Mouse (Mus musculus) CD4-positive, CD25-positive, alpha-beta regulatory T cell, adult 2 months (primary cell): ENCODE data around the gene Cdk9.

Source experiments
- DNase-seq: peaks from one replicate; pipeline ENCODE4 v3.0.0-alpha.2; 2012; ENCODE audit warnings: low read depth, low spot score

Gene Cdk9

DNA sequence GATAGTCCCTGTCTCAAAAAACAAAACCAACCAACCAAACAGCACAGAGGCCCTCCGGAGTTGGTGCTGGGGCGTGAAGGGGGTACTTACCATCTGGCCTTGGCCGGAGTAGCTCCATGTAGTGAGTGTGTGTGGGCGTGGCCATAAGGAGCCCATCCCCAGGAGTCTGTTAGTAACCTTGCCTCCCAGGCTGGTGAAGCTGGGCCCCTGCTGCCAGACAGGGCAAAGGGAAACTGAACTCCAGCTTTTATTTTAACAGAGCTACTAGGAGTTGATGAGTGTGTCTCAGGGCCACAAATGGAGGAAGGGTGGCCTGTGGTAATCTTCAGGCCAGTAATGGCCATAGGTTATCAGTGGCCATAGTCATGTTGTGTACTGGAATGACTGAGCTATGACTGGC is 21.6 kb upstream of the Cdk9 start:
- DNase-seq = no peak

DNA sequence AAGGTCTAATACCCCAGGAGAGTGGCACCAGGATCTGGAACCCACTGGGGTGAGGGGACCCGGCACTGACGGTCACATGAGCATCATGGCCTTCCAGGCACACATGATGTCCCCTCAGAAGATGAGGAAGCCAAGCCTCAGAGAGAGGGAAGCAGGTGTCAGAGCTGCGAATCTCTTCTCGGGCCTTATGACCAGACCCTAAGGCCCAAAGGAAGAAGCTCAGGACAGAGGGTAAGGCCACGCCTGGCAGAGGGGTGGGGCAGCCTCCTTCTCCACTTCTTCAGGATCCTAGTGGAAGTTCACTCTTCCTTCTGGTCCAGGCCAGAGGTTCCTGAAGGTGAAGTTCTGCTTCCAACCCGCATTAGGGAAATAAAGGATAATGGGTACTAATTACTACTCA is 19.8 kb upstream of the Cdk9 start:
- DNase-seq = no peak

DNA sequence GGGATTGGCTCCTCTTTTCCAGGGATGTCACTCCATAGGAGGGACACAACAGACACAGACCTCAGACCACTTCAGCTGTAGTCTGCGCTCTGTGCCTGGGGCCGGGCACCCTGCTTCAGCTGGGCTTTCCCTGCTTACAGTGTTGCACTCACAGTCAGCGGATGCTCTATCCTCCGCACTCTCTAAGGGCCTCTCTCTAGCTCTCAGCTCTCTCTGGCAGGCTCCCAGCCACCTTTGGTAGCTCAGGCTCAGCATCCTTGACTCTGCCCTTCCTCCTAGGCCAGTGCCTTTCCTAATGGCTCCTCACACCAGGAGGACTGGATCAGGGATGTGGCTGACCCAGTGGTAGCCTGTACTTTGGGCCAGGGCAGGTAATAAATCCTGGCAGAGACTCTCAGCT is 19.0 kb upstream of the Cdk9 start:
- DNase-seq = no peak

DNA sequence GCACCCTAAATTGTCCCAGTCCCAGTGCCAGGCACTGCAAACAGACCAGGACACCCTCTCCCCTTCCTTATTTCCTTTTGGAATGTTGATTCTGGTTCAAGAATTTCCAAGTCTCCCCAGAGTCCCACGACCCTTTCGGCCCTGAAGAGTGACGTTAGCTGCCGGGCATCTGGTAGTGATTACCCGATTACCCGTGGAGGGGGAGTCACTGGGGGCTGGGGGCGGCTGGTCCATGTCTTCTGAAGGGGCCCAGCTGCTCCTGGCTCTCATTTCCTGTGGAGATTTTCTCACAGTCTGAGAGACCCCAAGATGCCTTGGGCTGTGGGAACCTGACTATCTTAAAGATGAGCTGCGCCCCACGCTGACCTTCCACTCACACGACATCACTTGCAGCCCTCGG is 18.0 kb upstream of the Cdk9 start:
- DNase-seq = no peak

DNA sequence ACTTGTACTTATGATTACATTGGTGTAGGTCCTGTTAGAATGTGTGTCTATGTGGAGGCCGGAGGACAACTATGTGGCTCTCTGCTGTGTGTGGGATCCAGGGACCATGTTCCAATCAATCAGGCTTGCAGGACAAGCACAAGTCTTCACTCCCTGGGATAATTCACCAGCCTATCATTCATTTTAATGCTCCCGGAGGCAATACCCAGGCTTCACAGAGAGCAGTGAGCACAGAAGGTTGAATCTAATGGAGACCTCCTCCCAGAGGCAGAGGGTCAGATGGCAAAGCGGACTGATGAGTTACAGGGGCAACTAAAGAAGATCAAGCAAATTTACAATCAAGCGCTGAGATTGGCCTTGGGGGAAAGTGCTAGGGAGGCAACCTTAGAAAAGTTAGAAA is 16.7 kb upstream of the Cdk9 start:
- no peak for DNase-seq

DNA sequence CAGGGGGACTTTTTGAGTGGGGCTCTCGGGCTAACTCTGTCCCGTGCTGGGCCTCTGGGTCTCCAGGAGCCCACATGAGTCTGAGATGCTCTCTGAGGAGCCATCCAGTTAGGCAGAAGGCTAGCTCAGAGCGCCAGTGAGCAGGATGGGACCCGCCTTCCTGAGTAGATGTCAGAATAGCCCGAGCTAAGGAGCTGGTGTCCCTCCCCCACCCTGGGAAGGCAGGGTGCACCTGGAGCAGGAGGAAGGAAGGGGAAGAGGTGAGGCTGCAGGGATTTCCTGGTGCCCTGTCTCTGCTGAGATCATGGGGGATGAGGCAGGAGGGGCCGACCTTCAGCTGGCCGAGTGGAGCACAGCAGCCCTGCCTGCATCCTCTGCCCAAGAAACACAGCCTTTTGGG is 15.6 kb upstream of the Cdk9 start:
- no peak for DNase-seq

DNA sequence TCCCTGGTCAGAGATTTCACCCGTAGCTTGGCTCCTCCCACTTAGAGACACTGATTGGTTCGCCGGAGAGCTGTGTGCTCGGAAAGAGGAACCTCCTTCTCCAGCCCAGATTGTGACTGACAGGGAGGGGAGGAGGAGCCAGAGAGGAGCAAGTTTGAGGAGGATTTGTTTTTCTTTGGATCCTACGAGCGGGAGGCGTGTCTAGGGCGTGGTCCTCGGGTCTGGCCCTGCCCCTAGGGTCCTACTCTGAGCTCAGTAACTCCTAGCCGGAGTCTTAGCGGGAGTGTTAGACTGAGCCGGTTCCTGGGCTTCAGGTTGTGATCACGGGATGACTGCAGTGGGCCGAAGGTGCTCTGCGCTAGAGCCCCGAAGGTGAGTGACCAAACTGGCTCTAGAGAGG is 14.6 kb upstream of the Cdk9 start:
- DNase-seq = peak; percentile 74

DNA sequence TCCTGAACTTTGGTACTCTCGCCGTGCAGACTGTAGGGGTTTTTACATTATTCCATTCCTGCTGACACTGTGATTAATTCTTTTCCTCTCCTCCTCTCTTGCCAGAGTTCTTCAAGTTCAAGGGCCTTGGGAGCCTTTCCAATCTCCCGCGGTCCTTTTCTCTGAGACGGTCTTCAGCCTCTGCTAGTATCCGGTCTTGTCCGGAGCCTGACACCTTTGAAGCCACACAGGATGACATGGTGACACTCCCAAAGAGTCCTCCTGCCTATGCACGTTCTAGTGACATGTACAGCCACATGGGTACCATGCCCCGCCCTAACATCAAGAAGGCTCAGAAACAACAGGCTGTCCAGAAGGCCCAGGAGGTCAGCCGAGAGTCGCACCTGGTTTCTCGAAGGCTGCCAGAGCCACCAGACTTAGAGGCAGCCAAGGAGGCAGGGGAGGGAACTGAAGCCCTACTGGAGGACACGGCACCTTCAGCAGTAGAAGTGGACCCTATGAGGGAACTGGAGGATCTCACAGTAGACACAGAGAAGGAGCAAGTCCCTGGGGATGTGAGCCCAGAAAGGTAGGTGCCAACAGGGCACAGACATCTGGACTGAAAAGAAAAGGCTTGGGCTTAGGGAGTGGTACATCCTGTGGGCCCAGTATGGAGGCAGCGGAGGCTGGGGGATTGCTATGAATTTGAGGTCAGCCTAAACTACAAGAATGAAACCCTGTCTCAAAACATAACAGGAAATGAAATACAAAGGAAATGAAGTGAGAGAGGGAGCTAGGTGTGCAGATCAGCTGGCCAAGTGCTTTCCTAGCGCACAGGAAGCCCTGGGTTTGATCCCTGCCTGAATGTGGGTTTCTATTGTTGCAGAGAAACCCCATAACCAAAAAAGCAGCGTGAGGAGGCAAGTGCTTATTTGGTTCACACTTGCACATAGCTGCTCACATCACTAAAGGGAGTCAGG is 12.2 kb upstream of the Cdk9 start:
- DNase-seq = peak; percentile 67

DNA sequence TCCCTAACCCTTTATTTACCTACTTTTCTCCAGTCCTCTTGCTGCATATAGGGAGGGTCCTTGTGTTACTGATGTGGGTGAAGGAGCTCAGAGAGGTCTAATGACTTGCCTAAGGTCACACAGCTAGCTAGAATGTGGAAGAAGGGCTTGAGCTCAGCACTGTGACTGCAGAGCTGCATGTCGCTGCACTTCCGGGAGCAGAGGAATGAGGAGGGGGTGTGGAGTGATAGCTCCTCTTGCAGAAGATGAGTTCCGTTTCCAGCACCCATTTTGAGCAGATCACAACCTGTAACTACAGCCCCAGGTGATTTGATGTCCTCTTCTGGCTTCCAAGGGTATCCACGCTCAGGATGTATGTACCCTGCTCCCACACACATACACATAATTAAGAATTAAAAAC is 11.3 kb upstream of the Cdk9 start:
- peak; percentile 44 for DNase-seq

DNA sequence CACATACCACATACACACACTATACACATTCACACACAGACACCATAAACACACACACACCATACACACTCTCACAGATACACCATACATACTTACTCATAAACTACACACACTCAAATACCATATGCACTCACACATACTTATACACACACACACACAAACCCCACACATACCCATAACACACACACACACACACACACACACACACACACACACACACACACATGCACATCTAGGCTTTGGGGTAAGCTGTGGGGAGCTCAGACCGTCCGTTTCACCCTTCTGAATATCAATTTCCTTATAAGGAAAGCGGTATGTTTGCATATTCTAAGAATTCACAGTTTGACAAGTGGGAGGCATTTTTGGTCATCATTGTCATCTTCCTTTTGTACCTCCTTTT is 9.7 kb upstream of the Cdk9 start:
- DNase-seq = peak; percentile 49

DNA sequence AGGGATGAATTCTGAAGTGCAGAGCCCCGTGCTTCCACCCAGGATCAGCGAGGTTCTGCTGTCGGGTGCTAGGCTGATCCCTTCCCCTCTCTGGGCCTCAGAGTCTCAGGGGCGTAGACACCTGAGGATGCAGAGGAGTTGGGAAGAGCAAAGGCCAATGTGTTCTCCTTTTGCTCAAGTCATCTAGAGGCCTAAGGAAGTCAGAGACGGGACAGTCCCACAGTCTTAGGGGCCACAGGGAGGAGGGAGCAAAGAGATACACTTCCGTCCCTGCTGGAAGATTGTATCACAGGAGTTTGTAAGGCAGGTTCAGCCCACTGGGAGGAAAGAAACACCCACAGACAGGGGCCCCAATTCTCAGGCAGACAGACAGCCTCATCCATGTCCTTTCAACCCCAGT is 9.2 kb upstream of the Cdk9 start:
- peak; percentile 67 for DNase-seq

DNA sequence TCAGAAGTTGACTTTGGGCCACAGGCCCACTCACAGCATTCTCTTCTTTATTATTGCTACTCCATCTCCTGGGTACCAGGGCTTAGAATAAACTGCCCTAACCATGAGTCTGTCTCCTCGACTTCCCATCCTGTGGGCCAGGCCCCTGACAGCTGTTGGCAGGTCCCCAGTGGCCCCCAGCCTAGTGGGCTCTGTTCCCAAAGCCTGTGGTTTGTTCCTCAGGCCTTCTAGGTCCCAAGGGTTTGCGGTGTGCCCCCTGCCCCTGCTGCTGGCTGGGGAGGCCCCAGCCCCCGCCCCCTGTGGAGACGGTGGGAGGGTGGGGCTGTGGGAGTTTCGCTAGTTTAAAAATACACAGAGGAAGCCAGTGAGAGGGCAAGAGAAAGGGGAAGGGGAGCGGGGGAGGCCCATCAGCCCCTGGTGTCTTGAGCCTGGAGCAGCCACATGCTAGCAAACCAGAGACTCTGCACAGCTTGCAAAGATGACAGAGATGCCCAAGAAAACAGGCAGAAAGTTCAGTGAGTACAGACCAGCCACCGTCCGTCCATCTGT is 7.9 kb upstream of the Cdk9 start, which contains the start of gene Sh2d3c:
Gene Sh2d3c (plus strand): TSS at position 375 of the 549 bp plus-strand sequence.
- peak; percentile 49 for DNase-seq

DNA sequence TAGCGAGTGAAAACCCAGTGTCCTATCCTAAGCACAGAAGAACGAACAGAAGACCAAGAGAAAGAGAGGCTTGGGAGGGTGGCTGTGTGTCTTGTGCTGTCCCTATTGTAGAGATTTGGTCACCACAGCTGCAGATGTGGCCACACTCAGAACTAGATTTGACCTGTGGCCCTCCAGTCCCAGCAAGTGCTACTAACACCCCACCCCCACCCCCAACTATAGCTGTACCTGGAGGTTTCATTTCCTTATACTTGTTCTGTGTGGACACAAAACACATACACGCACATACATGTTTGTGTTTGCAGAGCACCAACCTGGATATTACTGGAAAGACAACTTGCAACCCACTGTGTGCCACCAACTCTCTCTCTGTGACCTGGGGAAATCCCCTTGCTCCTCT is 7.2 kb upstream of the Cdk9 start:
- no peak for DNase-seq

DNA sequence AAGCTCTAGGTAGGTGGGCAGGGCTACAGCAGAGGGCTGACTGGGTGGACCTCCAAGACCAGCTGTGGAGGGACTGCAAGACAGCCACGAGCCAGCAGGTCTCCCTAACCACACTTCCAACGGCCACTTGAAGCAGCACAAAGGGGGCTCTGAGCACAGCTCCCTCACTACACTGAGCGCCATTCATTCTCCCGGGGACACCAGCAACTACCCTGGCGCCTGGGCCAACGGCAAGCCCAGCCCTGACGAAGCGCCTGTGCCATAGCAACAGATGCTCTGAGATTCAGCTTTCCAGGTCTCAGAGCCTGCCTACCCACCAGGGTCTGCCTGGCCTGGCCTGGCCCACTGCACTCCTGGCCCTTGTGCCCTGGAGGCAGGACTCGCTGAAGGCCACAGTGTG is 5.9 kb upstream of the Cdk9 start:
- DNase-seq = no peak

DNA sequence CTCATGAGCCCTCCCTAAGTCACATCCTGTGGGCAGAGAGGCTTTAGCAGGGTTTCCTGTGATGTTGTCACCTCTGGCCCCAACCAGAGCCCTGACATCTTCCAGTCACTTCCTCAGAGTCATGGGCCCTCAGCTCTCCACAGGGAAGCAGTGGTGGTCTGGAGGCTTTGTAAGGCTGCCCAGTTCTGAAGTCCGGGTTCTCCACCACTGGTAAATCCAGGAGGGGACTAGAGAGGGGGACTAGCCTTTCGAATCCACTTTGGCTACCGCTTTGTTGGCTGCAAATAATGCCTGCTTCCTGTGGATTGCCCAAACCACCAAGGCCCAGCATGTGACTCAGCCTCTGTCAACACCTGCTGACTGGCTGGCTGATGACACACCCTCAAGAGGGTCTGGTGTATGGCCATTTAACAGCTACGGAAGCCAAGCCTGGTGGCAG is 2.1 kb upstream of the Cdk9 start:
- DNase-seq = peak; percentile 73

DNA sequence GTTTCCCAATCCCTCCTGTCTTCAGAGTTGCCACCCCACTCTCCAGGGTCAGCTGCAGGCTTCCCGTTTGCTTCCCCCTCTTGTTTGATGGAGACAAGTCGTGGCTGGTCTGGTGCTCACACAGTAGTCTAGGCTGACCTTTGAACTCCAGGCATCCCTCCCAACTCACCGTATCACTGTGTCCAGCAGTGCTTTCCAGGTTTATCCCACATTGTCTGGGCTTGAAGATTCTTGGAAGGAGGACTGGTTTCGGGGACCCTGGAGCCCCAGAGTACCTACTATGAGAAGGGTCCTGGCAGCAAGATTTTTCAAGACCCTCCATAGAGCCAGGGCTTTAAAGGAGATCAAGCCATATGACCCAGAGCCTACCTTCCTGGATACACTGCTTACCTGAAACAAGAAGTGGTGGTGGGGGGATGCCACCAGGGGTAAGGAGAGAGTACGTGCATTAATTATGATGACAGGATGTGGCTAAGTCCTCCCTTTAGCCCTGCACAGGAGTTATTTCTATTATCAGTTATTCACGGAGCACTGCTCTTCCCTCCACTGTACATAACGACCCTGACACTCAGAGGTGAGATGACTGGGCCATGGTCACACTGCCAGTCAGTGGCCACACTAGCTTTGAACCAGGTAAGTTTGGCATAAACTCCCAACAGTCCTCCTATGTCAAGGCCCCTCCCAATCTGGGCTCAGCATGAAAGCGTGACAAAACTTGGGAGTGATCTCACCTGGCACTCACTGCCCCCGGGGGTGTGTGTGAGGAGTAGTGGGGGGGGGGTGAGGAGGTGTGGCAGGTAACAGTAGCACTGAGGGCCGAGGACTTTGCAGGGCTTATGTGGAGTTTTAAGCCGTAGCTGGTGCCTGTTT is 1.5 kb upstream of the Cdk9 start:
- DNase-seq = peak; percentile 58

DNA sequence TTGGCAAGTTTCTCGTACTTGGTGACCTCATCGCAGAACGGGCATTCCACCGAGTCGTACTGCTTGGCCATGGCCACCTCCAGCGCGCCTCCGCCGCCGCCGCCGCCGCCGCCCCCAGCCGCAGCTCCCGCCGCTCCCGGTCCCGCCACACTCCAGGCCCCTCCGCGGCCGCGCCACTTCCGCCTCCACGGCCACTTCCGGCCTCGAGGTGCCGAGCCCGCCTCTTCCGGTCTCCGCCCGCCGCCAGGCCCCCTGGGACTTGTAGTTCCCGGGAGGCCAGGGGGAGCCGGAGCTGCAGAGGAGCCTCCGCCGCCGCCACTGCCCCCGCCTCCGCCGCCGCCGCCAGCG is 316 bp downstream of the Cdk9 start:
- DNase-seq = peak; percentile 96

DNA sequence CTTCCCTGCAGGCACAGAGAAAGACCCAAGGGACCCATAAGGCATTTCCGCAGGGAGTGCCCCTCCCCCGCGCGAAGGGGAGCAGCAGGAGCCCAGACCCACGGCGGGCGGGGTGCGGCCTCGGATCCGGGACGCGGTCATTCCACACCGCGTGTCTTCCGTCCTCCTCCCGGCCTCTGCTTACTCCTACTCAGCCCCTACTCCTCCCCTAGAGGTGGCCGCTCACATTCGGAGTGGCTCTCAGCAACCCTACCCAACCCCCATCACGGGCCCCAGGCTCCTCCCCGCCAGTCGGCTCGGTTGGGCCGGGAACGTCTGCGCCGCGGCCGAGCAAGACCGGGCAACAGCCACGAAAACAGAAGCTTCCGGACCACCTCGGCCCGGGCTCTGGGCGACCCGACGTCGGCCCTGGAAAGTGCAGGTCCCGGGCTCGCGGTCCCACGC is 746 bp downstream of the Cdk9 start:
- peak; percentile 74 for DNase-seq

DNA sequence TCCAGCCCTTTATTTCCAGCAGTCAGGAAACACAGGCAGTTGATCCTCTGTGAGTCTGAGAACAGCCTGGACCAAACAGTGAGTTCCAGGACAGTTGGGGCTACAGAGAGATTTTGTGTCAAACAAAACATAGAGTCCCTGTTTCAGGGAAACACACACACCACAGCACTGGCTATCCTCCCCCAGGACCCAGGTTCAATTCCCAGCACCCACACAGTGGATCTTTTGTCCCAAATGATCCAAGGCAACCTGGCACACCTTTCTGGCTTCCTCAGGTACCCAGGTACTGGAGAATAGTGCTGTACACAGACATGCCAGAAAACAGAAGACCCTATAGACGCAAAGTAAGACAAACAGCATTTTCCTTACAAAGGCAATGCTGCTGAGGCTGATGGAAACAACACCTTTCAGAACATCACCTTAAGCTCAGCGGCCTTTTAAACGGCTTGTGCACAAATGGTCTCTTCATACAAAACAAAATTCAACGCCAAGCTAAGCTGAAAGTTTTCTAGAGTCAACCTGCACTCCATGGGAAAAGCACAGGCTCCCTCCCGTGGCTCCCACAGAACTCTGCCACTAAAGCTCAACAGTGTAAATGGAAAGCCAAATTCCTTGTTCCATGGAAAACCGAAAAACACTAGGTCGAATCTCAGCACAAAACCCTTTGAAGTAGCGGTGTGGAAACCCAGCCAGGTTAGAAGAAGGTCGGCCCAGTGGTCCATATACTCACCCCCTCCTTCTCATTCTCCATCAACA is 1.4 kb downstream of the Cdk9 start:
- no peak for DNase-seq

DNA sequence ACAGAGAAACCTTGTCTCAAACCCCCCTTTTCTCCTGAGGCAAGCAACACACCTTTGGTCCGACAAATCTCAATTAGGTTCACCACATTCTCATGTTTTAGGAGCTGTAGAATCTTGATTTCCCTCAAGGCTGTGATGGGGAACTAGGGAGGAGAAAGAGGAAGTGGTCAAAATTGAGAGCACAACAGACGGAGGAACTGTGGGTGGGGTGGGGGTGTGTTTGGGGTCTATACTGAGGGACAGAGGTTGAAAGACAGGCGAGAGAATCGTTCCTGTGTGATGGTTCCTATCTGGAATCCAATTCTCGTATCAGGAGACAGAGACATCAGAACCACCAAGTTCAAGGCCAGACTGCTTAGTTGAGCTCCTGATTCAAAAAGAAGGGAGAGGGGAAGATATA is 2.5 kb downstream of the Cdk9 start:
- DNase-seq = no peak

DNA sequence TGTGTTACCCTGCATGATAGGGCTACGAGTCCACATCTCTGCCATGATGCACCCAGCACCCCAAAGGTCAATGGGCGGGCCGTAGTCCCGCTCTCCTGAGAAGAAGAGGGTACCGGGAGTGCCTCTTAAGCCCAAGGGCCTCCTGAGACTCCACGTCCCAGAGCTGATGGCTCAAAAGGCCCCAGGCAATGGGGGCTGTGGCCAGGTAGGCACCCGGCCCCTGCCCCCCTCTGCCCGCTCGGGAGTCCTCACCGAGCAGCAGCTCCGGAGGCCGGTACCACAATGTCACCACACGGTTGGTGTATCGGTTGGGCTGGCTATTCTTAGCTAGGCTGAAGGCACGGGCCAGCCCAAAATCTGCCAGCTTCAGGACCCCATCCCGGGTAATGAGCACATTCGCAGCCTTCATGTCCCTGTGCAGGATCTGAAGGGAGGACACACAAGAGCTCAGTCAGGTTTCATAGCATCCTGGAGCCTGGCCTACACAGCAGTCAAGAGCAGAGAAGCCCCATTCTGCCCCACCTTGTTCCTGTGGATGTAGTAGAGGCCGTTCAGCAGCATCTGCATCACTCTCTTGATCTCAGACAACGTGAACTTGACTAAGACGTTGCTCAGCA is 3.2 kb downstream of the Cdk9 start:
- DNase-seq = no peak
